Mouse (Mus musculus) hematopoietic stem cell, adult 5-6 weeks (primary cell): Measurements from ENCODE around the gene S100a14. TPM values are rescaled to one million over a fixed set of nuclear protein-coding genes. Genes with fewer than 3 reads are reported as not detected.

ENCODE experiments used
- ATAC-seq, 2 experiments: fragments of 125-278 bp in 1 of 2; replicated peaks in 1 of 2; 2 replicates each; pipeline ENCODE4 v1.8.0; 2016 to 2017; ENCODE audit warnings: inconsistent platforms in 2 of 2, mild to moderate bottlenecking in 2 of 2, moderate number of reproducible peaks in 2 of 2, low read depth in 1 of 2, moderate TSS enrichment in 1 of 2; ENCODE audit not compliant: low FRiP score in 2 of 2, poor library complexity in 2 of 2, severe bottlenecking in 2 of 2, insufficient read depth in 1 of 2, low TSS enrichment in 1 of 2
- total RNA-seq: library from RNA; stranded (forward); fragments of 172-1452, 232-1000 nt; gene quantifications from 2 replicates; pipeline ENCODE4 v1.2.3, GENCODE M21; 2017

S100a14 gene
- total RNA-seq, 1 experiment from 2014 or later: not detected

- ATAC-seq: no peak
These were observed 33.5 kb downstream of the S100a14 start, which contains the start of gene S100a3 for GRCm38 (mm10) chr3:90560008-90560628. S100a3 (plus strand) TSS chr3:90560578.

- no peak for ATAC-seq
These were observed 48.0 kb downstream of the S100a14 start for GRCm38 (mm10) chr3:90574691-90575090.

- ATAC-seq: no peak
These were observed 48.7 kb downstream of the S100a14 start for GRCm38 (mm10) chr3:90575320-90575719.

- no peak for ATAC-seq
These were observed 49.8 kb downstream of the S100a14 start for GRCm38 (mm10) chr3:90576351-90577001.

Other genes with a start within 250 kb of the S100a14 start
- gene Gatad2b, start 233.7 kb upstream of the S100a14 start, total RNA-seq: 33.5 and 34.1 TPM in 2 replicates
- gene Slc27a3, start 136.9 kb upstream of the S100a14 start, total RNA-seq: 0.60 and 1.1 TPM in 2 replicates
- gene Ints3, start 93.2 kb upstream of the S100a14 start, total RNA-seq: 20.9 and 22.6 TPM in 2 replicates
- 0.38 TPM in 1 of 2 replicates, not detected in the other for gene Npr1, start 61.0 kb upstream of the S100a14 start, total RNA-seq
- 203 and 236 TPM in 2 replicates for gene Ilf2, start 50.7 kb upstream of the S100a14 start, total RNA-seq
- gene Snapin, start 35.8 kb upstream of the S100a14 start, total RNA-seq: 52.2 and 60.1 TPM in 2 replicates
- 109 and 142 TPM in 2 replicates for gene Chtop, start 17.4 kb upstream of the S100a14 start, total RNA-seq
- 79.8 and 83.0 TPM in 2 replicates for gene S100a1, start 12.5 kb upstream of the S100a14 start, total RNA-seq
- gene S100a13, start 12.4 kb upstream of the S100a14 start, total RNA-seq: 109 and 112 TPM in 2 replicates
- gene S100a16, start 10.4 kb downstream of the S100a14 start, total RNA-seq: not detected in 2 replicates
- 1.6 TPM in 1 of 2 replicates, not detected in the other for gene S100a3, start 33.7 kb downstream of the S100a14 start, total RNA-seq
- not detected in 2 replicates for gene S100a2, start 63.4 kb downstream of the S100a14 start, total RNA-seq
- gene Gm42674, start 75.0 kb downstream of the S100a14 start, total RNA-seq: not detected in 2 replicates
- 29.5 and 78.7 TPM in 2 replicates for gene S100a4, start 76.9 kb downstream of the S100a14 start, total RNA-seq
- gene S100a5, start 81.7 kb downstream of the S100a14 start, total RNA-seq: not detected in 2 replicates
- 37.1 and 121 TPM in 2 replicates for gene S100a6, start 86.0 kb downstream of the S100a14 start, total RNA-seq
- not detected in 2 replicates for gene S100a7a, start 127.2 kb downstream of the S100a14 start, total RNA-seq
- gene S100a8, start 142.1 kb downstream of the S100a14 start, total RNA-seq: 2,013 and 6,407 TPM in 2 replicates
- gene S100a9, start 168.9 kb downstream of the S100a14 start, total RNA-seq: 1,063 and 5,883 TPM in 2 replicates
- not detected in 2 replicates for gene Pglyrp4, start 200.1 kb downstream of the S100a14 start, total RNA-seq